Comparison of ENCODE assay signal across 10 mouse cellular contexts in the genomic region with DNA sequence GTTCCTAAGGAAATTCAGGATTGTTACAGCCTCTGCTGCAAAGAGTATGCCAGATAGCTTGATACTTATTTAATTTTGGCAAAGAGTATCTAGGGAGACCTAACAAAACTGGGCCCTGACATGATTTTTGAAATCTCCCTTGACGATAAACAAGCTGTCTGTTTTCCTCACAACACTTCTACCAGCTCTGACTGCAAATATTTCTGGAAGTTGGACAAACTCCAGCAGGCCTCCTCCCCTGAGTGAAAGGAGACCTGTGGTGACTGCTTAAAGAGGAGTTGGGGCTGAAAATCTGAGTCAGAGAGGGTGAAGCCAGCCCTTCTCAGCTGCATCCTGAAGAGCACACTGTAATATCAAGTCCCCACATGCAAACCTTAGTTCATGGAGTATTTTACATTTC.
A peak's percentile ranks its signal among the peaks of the same experiment; 100 is the strongest.
DNase-seq lines count a peak whose midpoint lies in the region; ATAC-seq and TF ChIP-seq lines count a peak whose summit lies in the region.
"Had no signal": no experiment of that assay in that cellular context is flagged by ENCODE, and none has a peak within 500 bp of the region (broad histone marks: within the 10 kb centered on the region; RNA-seq: fewer than 3 reads in every experiment).

No protein-coding gene starts in this region.

- H3K4me1 ChIP-seq in thymus, adult 2 months (replicated peaks; ENCODE audit: control insufficient read depth, insufficient read depth, low read length), result no peaks in the 10 kb centered on the region
- H3K4me1 ChIP-seq: hindbrain, embryonic 10.5 days; midbrain, embryonic 13.5 days had no signal

- TF ChIP-seq POLR2A in thymus, adult 2 months (IDR thresholded peaks at IDR 0.05; ENCODE audit: control insufficient read depth, extremely low read depth, insufficient read depth, low read length, poor library complexity), result no peak

- intact Hi-C loops in heart, postnatal 10 days (cut with DNase I), result no loop called here
- intact Hi-C loops in heart, postnatal 25 days (cut with DNase I), result no loop called here

- no peak overlapping the region for H3K4me3 ChIP-seq in thymus, adult 2 months (ENCODE audit: control insufficient read depth, insufficient read depth, low read length)
- H3K4me3 ChIP-seq: hindbrain, embryonic 10.5 days; midbrain, embryonic 13.5 days had no signal

- H3K27ac ChIP-seq in thymus, adult 2 months (ENCODE audit: control insufficient read depth, insufficient read depth, low read length), result no peak overlapping the region
- H3K27ac ChIP-seq: hindbrain, embryonic 10.5 days; midbrain, embryonic 13.5 days had no signal

- DNase-seq in heart, postnatal 10 days, result peak; percentile 41 to 43
- no peak for DNase-seq in heart, postnatal 25 days (ENCODE audit: low spot score)
- peak; percentile 2 to 19 for DNase-seq in urinary bladder, postnatal 36 days (ENCODE audit: low spot score in 2 of 2)
- DNase-seq in urinary bladder, adult 2 months (ENCODE audit: low spot score), result no peak
- DNase-seq in layer of hippocampus, adult 18-20 months (ENCODE audit: low spot score in 2 of 2), result peak; percentile 31 to 71
- DNase-seq in thymus, adult 2 months, result no peak
- DNase-seq in spleen, adult 12 weeks (ENCODE audit: low spot score), result no peak

- 73% methylated on average over 1 of the region's 1 CpGs for WGBS in thymus, adult 2 months

- ATAC-seq in megakaryocyte progenitor cell, adult 5-6 weeks (replicated peaks; ENCODE audit: poor library complexity), result no peak
- ATAC-seq: midbrain, embryonic 13.5 days had no signal

- H3K27me3 ChIP-seq in thymus, adult 2 months (ENCODE audit: control insufficient read depth, insufficient read depth, low read length), result no peaks in the 10 kb centered on the region
- H3K27me3 ChIP-seq: midbrain, embryonic 13.5 days had no signal

- no peaks in the 10 kb centered on the region for H3K36me3 ChIP-seq in thymus, adult 2 months (ENCODE audit: control insufficient read depth, insufficient read depth, low read length)
- H3K36me3 ChIP-seq: hindbrain, embryonic 10.5 days; midbrain, embryonic 13.5 days had no signal

- TF ChIP-seq CTCF in thymus, adult 2 months (IDR thresholded peaks at IDR 0.05; ENCODE audit: borderline replicate concordance, control insufficient read depth, extremely low read depth, insufficient read depth, low read length, poor library complexity), result no peak

Comparison
In these comparisons a context has a peak if more than half of its experiments do, and no peak if none do; other contexts are left out.
1. DNase-seq: peak in heart, postnatal 10 days (2 of 2), urinary bladder, postnatal 36 days (2 of 2) and layer of hippocampus, adult 18-20 months (2 of 2); none in heart, postnatal 25 days (single experiment), urinary bladder, adult 2 months (single experiment), thymus, adult 2 months (single experiment) and spleen, adult 12 weeks (single experiment).